Mouse (Mus musculus) cortical plate, adult 2 months (tissue): ENCODE measurements around the gene Atp6v1e1.

Source experiments
- CTCF ChIP-seq: fragments of 200-500 bp; IDR thresholded peaks from 2 replicates; pipeline ENCODE4 v1.5.1; 2011; ENCODE audit warnings: mild to moderate bottlenecking, control low read depth, low read length; ENCODE audit not compliant: insufficient read depth; ENCODE audit errors: extremely low read depth
- POLR2A ChIP-seq: fragments of 200-500 bp; IDR thresholded peaks from 2 replicates; pipeline ENCODE4 v1.6.1; 2011; ENCODE audit warnings: mild to moderate bottlenecking, low read length, control low read depth; ENCODE audit not compliant: insufficient read depth; ENCODE audit errors: extremely low read depth

DNA sequence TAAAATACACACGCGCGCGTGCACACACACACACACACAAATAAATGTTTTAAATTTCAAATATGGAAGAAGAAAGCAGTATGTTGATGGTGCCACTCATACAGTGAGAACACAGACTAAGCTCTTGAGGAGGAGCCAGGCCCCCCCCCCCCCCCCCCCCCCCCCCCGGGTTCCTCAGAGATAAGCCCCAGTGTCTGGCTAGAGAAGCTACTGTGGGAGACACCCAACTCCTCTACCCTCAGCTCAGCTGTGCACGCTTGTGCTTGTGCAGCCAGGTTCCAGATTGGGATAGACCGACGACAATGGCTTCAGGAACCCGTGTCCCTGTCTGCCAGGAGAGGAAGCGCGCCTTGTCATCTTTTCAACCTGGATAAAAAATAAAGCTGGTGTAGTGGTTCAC lies 32.4 kb downstream of the Atp6v1e1 start:
- TF ChIP-seq POLR2A (no peak), CTCF (no peak)
